Mouse (Mus musculus) thymus, adult 2 months (tissue): ENCODE measurements around the gene Ackr2. TPM values are rescaled to one million over a fixed set of nuclear protein-coding genes. Genes with fewer than 3 reads are reported as not detected.
A peak's percentile ranks its signal among the peaks of the same experiment; 100 is the strongest.

Experiments used
- DNase-seq: peaks from one replicate; pipeline ENCODE4 v3.0.0; 2021
- H3K27ac ChIP-seq: fragments of 200-500 bp; 2 replicates; pipeline ENCODE4 v1.5.1; 2012; ENCODE audit warnings: low read length, control low read depth; ENCODE audit not compliant: control insufficient read depth, insufficient read depth
- H3K27me3 ChIP-seq: fragments of 200-500 bp; 2 replicates; pipeline ENCODE4 v1.6.1; 2012; ENCODE audit warnings: mild to moderate bottlenecking, low read length, moderate library complexity, mixed read lengths; ENCODE audit not compliant: control insufficient read depth, insufficient read depth
- H3K36me3 ChIP-seq: fragments of 200-500 bp; 2 replicates; pipeline ENCODE4 v1.6.1; 2012; ENCODE audit warnings: mild to moderate bottlenecking, low read length, moderate library complexity; ENCODE audit not compliant: control insufficient read depth, insufficient read depth
- H3K4me1 ChIP-seq: fragments of 200-500 bp; replicated peaks from 2 replicates; pipeline ENCODE4 v1.6.1; 2012; ENCODE audit warnings: low read length; ENCODE audit not compliant: control insufficient read depth, insufficient read depth
- H3K4me3 ChIP-seq: fragments of 200-500 bp; 2 replicates; pipeline ENCODE4 v1.5.1; 2012; ENCODE audit warnings: mild to moderate bottlenecking, low read length, control low read depth, moderate library complexity; ENCODE audit not compliant: control insufficient read depth, insufficient read depth
- CTCF ChIP-seq: fragments of 200-500 bp; IDR thresholded peaks from 2 replicates; pipeline ENCODE4 v1.5.1; 2012; ENCODE audit warnings: mild to moderate bottlenecking, control low read depth, low read length, moderate library complexity, borderline replicate concordance; ENCODE audit not compliant: control insufficient read depth, poor library complexity, insufficient read depth; ENCODE audit errors: extremely low read depth
- POLR2A ChIP-seq: fragments of 200-500 bp; IDR thresholded peaks from 2 replicates; pipeline ENCODE4 v1.6.1; 2012; ENCODE audit warnings: mild to moderate bottlenecking, low read length, control low read depth, moderate library complexity; ENCODE audit not compliant: control insufficient read depth, poor library complexity, insufficient read depth; ENCODE audit errors: extremely low read depth
- WGBS: fragments of 180-500 bp; shearing (Covaris S2); methylation state at CpG from one replicate; pipeline ENCODE4 v1.1.7; 2018; 5-methylcytosine and 5-hydroxymethylcytosine counted together
- polyA plus RNA-seq: library from polyadenylated mRNA; depleted of rRNA; stranded (reverse); fragments of >200 nt; gene quantifications from 2 replicates; pipeline ENCODE4 v1.2.3, GENCODE M21; 2012

Ackr2 gene
- polyA plus RNA-seq, 1 experiment, result 1.0 TPM

GRCm38 (mm10) chr9:121926634-121927405, 28.7 kb downstream of the Ackr2 start:
- no peak for TF ChIP-seq POLR2A
- TF ChIP-seq CTCF, result no peak
- Histone ChIP-seq H3K4me1 (peaks cover 20% of the 10 kb centered on the region), H3K4me3 (no peak overlapping the region), H3K27ac (peak overlapping the region; percentile 43; the same call in 1 of the 2 replicates), H3K36me3 (no peaks in the 10 kb centered on the region), H3K27me3 (no peaks in the 10 kb centered on the region)
- WGBS, result 30% methylated on average over 11 of the region's 11 CpGs
- no peak for DNase-seq

- Histone ChIP-seq H3K4me3 (no peak overlapping the region), H3K36me3 (no peaks in the 10 kb centered on the region), H3K4me1 (peaks cover 20% of the 10 kb centered on the region), H3K27me3 (no peaks in the 10 kb centered on the region), H3K27ac (no peak overlapping the region)
- TF ChIP-seq CTCF, result no peak
- no peak for TF ChIP-seq POLR2A
- DNase-seq, result no peak
- WGBS, result 87% methylated on average over 7 of the region's 7 CpGs
These were observed 29.6 kb downstream of the Ackr2 start for GRCm38 (mm10) chr9:121927721-121928120.

- no peak overlapping the region for H3K27ac ChIP-seq
- H3K4me3 ChIP-seq, result no peak overlapping the region
- H3K27me3 ChIP-seq, result no peaks in the 10 kb centered on the region
- peak; percentile 62 for DNase-seq
- WGBS, result 29% methylated on average over 2 of the region's 2 CpGs
- peaks cover 20% of the 10 kb centered on the region for H3K4me1 ChIP-seq
- H3K36me3 ChIP-seq, result no peaks in the 10 kb centered on the region
- no peak for TF ChIP-seq POLR2A
- TF ChIP-seq CTCF, result no peak
These were observed 30.3 kb downstream of the Ackr2 start for GRCm38 (mm10) chr9:121928498-121928897.

- no peak overlapping the region for H3K27ac ChIP-seq
- no peak for DNase-seq
- WGBS, result 86% methylated on average over 4 of the region's 4 CpGs
- H3K4me3 ChIP-seq, result no peak overlapping the region
- H3K4me1 ChIP-seq, result peaks cover 14% of the 10 kb centered on the region
- no peak for TF ChIP-seq POLR2A
- TF ChIP-seq CTCF, result no peak
- no peaks in the 10 kb centered on the region for H3K36me3 ChIP-seq
- no peaks in the 10 kb centered on the region for H3K27me3 ChIP-seq
These were observed 36.7 kb downstream of the Ackr2 start for GRCm38 (mm10) chr9:121934856-121935255.

- peaks cover 14% of the 10 kb centered on the region for H3K4me1 ChIP-seq
These were observed 38.8 kb downstream of the Ackr2 start for GRCm38 (mm10) chr9:121936952-121937351.

GRCm38 (mm10) chr9:121937451-121937864, 39.3 kb downstream of the Ackr2 start:
- H3K4me1 ChIP-seq, result peaks cover 14% of the 10 kb centered on the region
- H3K27me3 ChIP-seq, result no peaks in the 10 kb centered on the region
- peak; percentile 44 for DNase-seq
- TF ChIP-seq CTCF, result no peak
- H3K27ac ChIP-seq, result peak overlapping the region; percentile 38; the same call in 1 of the 2 replicates
- WGBS, result 19% methylated on average over 6 of the region's 6 CpGs
- no peaks in the 10 kb centered on the region for H3K36me3 ChIP-seq
- H3K4me3 ChIP-seq, result peak overlapping the region; percentile 40; the same call in 1 of the 2 replicates

More at GRCm38 (mm10) chr9:121936952-121937351, 38.8 kb downstream of the Ackr2 start:
- no peaks in the 10 kb centered on the region for H3K36me3 ChIP-seq
- H3K4me3 ChIP-seq, result no peak overlapping the region
- DNase-seq, result no peak
- no peaks in the 10 kb centered on the region for H3K27me3 ChIP-seq
- 86% methylated on average over 1 of the region's 1 CpGs for WGBS
- H3K27ac ChIP-seq, result no peak overlapping the region
- TF ChIP-seq CTCF, result no peak
- no peak for TF ChIP-seq POLR2A

GRCm38 (mm10) chr9:121937944-121938355, 39.8 kb downstream of the Ackr2 start:
- Histone ChIP-seq H3K27me3 (no peaks in the 10 kb centered on the region), H3K4me1 (peaks cover 14% of the 10 kb centered on the region), H3K4me3 (peak overlapping the region; percentile 40), H3K36me3 (no peaks in the 10 kb centered on the region), H3K27ac (peak overlapping the region; percentile 38; the same call in 1 of the 2 replicates)
- DNase-seq, result no peak
- WGBS, result 63% methylated on average over 21 of the region's 21 CpGs
- TF ChIP-seq POLR2A (no peak), CTCF (no peak)
